Mouse (Mus musculus): ENCODE results near the gene Nit1.

DNA sequence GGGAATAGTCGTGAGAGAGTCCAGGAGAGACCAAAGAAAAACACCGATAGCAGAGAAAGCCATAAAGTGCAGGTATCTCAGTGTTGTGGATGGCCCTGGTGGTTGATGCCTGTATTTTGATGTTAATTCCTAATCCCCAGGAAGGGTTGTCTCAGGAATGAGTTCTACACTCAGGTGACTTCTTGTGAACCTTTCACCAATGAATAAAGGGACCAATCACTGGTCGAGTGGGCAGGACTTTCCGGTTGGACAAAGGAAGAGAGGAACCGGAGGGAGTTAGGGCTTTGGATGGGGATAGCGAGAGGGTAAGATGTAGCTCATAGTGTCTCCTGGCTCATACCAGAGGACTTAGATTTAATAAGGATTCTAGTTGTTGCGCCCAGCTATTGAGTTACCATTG, 25.7 kb downstream of the Nit1 start:
- TF ChIP-seq ZNF384 (IDR thresholded peaks at IDR 0.05; ENCODE audit: low read depth, low read length) (no peak), MAFK (IDR thresholded peaks at IDR 0.05; ENCODE audit: insufficient read depth, low read depth, low read length) (no peak), HCFC1 (IDR thresholded peaks at IDR 0.05; ENCODE audit: borderline replicate concordance, insufficient read depth, low read length) (no peak)

Data from ES-E14 (cell line).